Mouse (Mus musculus) limb, embryonic 14.5 days (tissue): ENCODE measurements around the gene Jmjd8. TPM values are rescaled to one million over a fixed set of nuclear protein-coding genes. Genes with fewer than 3 reads are reported as not detected.

ENCODE experiments used
- ATAC-seq: fragments of 200-750 bp; cut with Nextera tagmentation; 2 replicates; pipeline ENCODE4 v1.8.0; 2017; ENCODE audit warnings: low read depth, moderate number of reproducible peaks, moderate TSS enrichment; ENCODE audit not compliant: low FRiP score
- DNase-seq: peaks from one replicate; pipeline ENCODE4 v3.0.0-alpha.2; 2015; ENCODE audit warnings: low spot score
- H3K27ac ChIP-seq: fragments of 300-500 bp; sonication (generic); replicated peaks from 2 replicates; pipeline ENCODE4 v1.5.1; 2014; ENCODE audit warnings: low read depth, mild to moderate bottlenecking, low read length, moderate library complexity, mixed read lengths
- H3K27me3 ChIP-seq: fragments of 300-500 bp; sonication (generic); 2 replicates; pipeline ENCODE4 v1.6.1; 2014; ENCODE audit warnings: low read length, mixed read lengths; ENCODE audit not compliant: control insufficient read depth, insufficient read depth
- H3K36me3 ChIP-seq: fragments of 300-500 bp; sonication (generic); 2 replicates; pipeline ENCODE4 v1.6.1; 2014; ENCODE audit warnings: mild to moderate bottlenecking, low read length, moderate library complexity, mixed read lengths; ENCODE audit not compliant: control insufficient read depth, insufficient read depth
- H3K4me1 ChIP-seq: fragments of 300-500 bp; sonication (generic); 2 replicates; pipeline ENCODE4 v1.6.1; 2014; ENCODE audit warnings: antibody characterized with exemption, low read length, mixed read lengths; ENCODE audit not compliant: control insufficient read depth, insufficient read depth
- H3K4me2 ChIP-seq: fragments of 300-500 bp; sonication (generic); replicated peaks from 2 replicates; pipeline ENCODE4 v1.6.1; 2014; ENCODE audit warnings: low read depth, mild to moderate bottlenecking, low read length, moderate library complexity; ENCODE audit not compliant: severe bottlenecking
- H3K4me3 ChIP-seq: fragments of 300-500 bp; sonication (generic); replicated peaks from 2 replicates; pipeline ENCODE4 v1.5.1; 2014; ENCODE audit warnings: low read length
- H3K9ac ChIP-seq: fragments of 300-500 bp; sonication (generic); 2 replicates; pipeline ENCODE4 v1.6.1; 2014; ENCODE audit warnings: mild to moderate bottlenecking, low read depth, low read length, moderate library complexity; ENCODE audit not compliant: severe bottlenecking
- H3K9me3 ChIP-seq: fragments of 300-500 bp; sonication (generic); 2 replicates; pipeline ENCODE4 v1.6.1; 2016; ENCODE audit warnings: low read length; ENCODE audit not compliant: control insufficient read depth
- POLR2A ChIP-seq: fragments of 200-500 bp; IDR thresholded peaks from 2 replicates; pipeline ENCODE4 v1.8.0; 2012; ENCODE audit warnings: inconsistent platforms, mild to moderate bottlenecking, moderate library complexity, borderline replicate concordance; ENCODE audit not compliant: insufficient read depth, insufficient read length; ENCODE audit errors: extremely low read depth
- WGBS: fragments of 180-500 bp; shearing (Covaris S2); extraction: QIAGEN DNeasy Blood & Tissue Kit; methylation state at CpG from one replicate; pipeline ENCODE4 v1.1.7; 2014; 5-methylcytosine and 5-hydroxymethylcytosine counted together
- polyA plus RNA-seq, 2 experiments: library from polyadenylated mRNA; depleted of rRNA in 1 of 2; stranded (reverse) in 1 of 2; unstranded in 1 of 2; fragments of >200 nt; fragmentation: Nextera tagmentation in 1 of 2; extraction: Ambion mirVana in 1 of 2; gene quantifications; 2 replicates each; pipeline versions ENCODE4 v1.2.1 to v1.2.3; 2012 to 2014

The Jmjd8 gene
- 64.4 and 79.2 TPM in 2 replicates for polyA plus RNA-seq (2012; rRNA removed)
- 41.5 and 46.3 TPM in 2 replicates for polyA plus RNA-seq (2014; fragmentation: Nextera tagmentation; extraction: Ambion mirVana)

- ATAC-seq (peak; percentile 54), DNase-seq (peak; percentile 87)
- no peaks in the 10 kb centered on the region for H3K9me3 ChIP-seq
- H3K9ac ChIP-seq: peak within 1 kb of the TSS; percentile 73
- peak; percentile 63; the same call in 1 of the 2 replicates for TF ChIP-seq POLR2A
- peaks cover 41% of the 10 kb centered on the region for H3K36me3 ChIP-seq
- H3K4me1 ChIP-seq: peaks cover 36% of the 10 kb centered on the region
- H3K27me3 ChIP-seq: no peaks in the 10 kb centered on the region
- H3K4me3 ChIP-seq: peak within 1 kb of the TSS; percentile 67
- 2% methylated on average over 32 of the region's 32 CpGs for WGBS
- peak within 1 kb of the TSS; percentile 81 for H3K27ac ChIP-seq
- peak within 1 kb of the TSS; percentile 79 for H3K4me2 ChIP-seq
Measured at GRCm38 (mm10) chr17:25828712-25829557, at the start of gene Jmjd8. Gene Jmjd8, plus strand, starts transcription at chr17:25828867.

- Histone ChIP-seq H3K27ac (no peak overlapping the region), H3K4me2 (no peak overlapping the region), H3K27me3 (no peaks in the 10 kb centered on the region), H3K9ac (no peak overlapping the region), H3K9me3 (no peaks in the 10 kb centered on the region), H3K4me3 (no peak overlapping the region), H3K4me1 (peaks cover 13% of the 10 kb centered on the region), H3K36me3 (peaks cover 38% of the 10 kb centered on the region)
- ATAC-seq (no peak), DNase-seq (no peak)
- 74% methylated on average over 6 of the region's 6 CpGs for WGBS
- no peak for TF ChIP-seq POLR2A
Measured at GRCm38 (mm10) chr17:25781339-25781738, 47.3 kb upstream of the Jmjd8 start.

GRCm38 (mm10) chr17:25783086-25783485, 45.6 kb upstream of the Jmjd8 start:
- Histone ChIP-seq H3K27me3 (no peaks in the 10 kb centered on the region), H3K4me3 (no peak overlapping the region), H3K4me1 (peaks cover 13% of the 10 kb centered on the region), H3K36me3 (peaks cover 37% of the 10 kb centered on the region), H3K9me3 (no peaks in the 10 kb centered on the region), H3K27ac (no peak overlapping the region), H3K4me2 (no peak overlapping the region), H3K9ac (0 out of 2 replicates have a peak overlapping the region, but pooled peaks have one; percentile 25)
- no peak for ATAC-seq
- no peak for DNase-seq
- TF ChIP-seq POLR2A: no peak
- WGBS: 74% methylated on average over 7 of the region's 7 CpGs

GRCm38 (mm10) chr17:25783861-25784574, 44.6 kb upstream of the Jmjd8 start:
- no peaks in the 10 kb centered on the region for H3K9me3 ChIP-seq
- ATAC-seq (no peak), DNase-seq (no peak)
- H3K36me3 ChIP-seq: peaks cover 38% of the 10 kb centered on the region
- no peak for TF ChIP-seq POLR2A
- peak overlapping the region; percentile 53 for H3K4me3 ChIP-seq
- no peaks in the 10 kb centered on the region for H3K27me3 ChIP-seq
- peak overlapping the region; percentile 70 for H3K4me2 ChIP-seq
- WGBS: 81% methylated on average over 15 of the region's 15 CpGs
- H3K27ac ChIP-seq: no peak overlapping the region
- peak overlapping the region; percentile 52; the same call in 1 of the 2 replicates for H3K9ac ChIP-seq
- peaks cover 13% of the 10 kb centered on the region for H3K4me1 ChIP-seq

GRCm38 (mm10) chr17:25785281-25785745, 43.4 kb upstream of the Jmjd8 start, which contains the start of gene Haghl:
Gene Haghl, minus strand, starts transcription at chr17:25785673.
- under 1% methylated on average over 23 of the region's 23 CpGs for WGBS
- peak; percentile 90 for ATAC-seq
- DNase-seq: peak; percentile 96
- Histone ChIP-seq H3K9ac (peak within 1 kb of the TSS; percentile 52), H3K9me3 (no peaks in the 10 kb centered on the region), H3K4me1 (peaks cover 13% of the 10 kb centered on the region), H3K27me3 (no peaks in the 10 kb centered on the region), H3K27ac (peak within 1 kb of the TSS; percentile 59), H3K36me3 (peaks cover 47% of the 10 kb centered on the region), H3K4me3 (peak within 1 kb of the TSS; percentile 53), H3K4me2 (peak within 1 kb of the TSS; percentile 70)
- TF ChIP-seq POLR2A: 0 out of 2 replicates have a peak, but pooled peaks have one; percentile 41
